Mouse (Mus musculus) testis, adult 2 months (tissue): ENCODE measurements at regions not wholly inside any gene's neighbourhood (a gene's known extent, or its start where the extent isn't known, plus 50 kb on each side); places are given as distances from the start of the nearest gene placed in this dataset.

Experiments used
- H3K27ac ChIP-seq: fragments of 200-500 bp; 2 replicates; pipeline ENCODE4 v1.5.1; 2012; ENCODE audit warnings: low read depth, low read length; ENCODE audit not compliant: control insufficient read depth, insufficient read depth
- H3K27me3 ChIP-seq: fragments of 200-500 bp; 2 replicates; pipeline ENCODE4 v1.6.1; 2012; ENCODE audit warnings: mild to moderate bottlenecking, low read length, moderate library complexity; ENCODE audit not compliant: control insufficient read depth, insufficient read depth
- H3K36me3 ChIP-seq: fragments of 200-500 bp; 2 replicates; pipeline ENCODE4 v1.6.1; 2012; ENCODE audit warnings: mild to moderate bottlenecking, low read length; ENCODE audit not compliant: control insufficient read depth, insufficient read depth
- H3K4me1 ChIP-seq: fragments of 200-500 bp; 2 replicates; pipeline ENCODE4 v1.6.1; 2012; ENCODE audit warnings: low read length; ENCODE audit not compliant: control insufficient read depth, insufficient read depth
- H3K4me3 ChIP-seq: fragments of 200-500 bp; 2 replicates; pipeline ENCODE4 v1.5.1; 2012; ENCODE audit warnings: low read depth, mild to moderate bottlenecking, low read length, moderate library complexity, mixed read lengths; ENCODE audit not compliant: control insufficient read depth
- CTCF ChIP-seq: fragments of 200-500 bp; IDR thresholded peaks from 2 replicates; pipeline ENCODE4 v1.5.1; 2012; ENCODE audit warnings: low read depth, mild to moderate bottlenecking, inconsistent platforms, low read length, moderate library complexity; ENCODE audit not compliant: control insufficient read depth, insufficient read depth, insufficient replicate concordance
- POLR2A ChIP-seq: fragments of 200-500 bp; IDR thresholded peaks from 2 replicates; pipeline ENCODE4 v1.6.1; 2012; ENCODE audit warnings: low read depth, mild to moderate bottlenecking, inconsistent platforms, low read length, moderate library complexity; ENCODE audit not compliant: control insufficient read depth

DNA sequence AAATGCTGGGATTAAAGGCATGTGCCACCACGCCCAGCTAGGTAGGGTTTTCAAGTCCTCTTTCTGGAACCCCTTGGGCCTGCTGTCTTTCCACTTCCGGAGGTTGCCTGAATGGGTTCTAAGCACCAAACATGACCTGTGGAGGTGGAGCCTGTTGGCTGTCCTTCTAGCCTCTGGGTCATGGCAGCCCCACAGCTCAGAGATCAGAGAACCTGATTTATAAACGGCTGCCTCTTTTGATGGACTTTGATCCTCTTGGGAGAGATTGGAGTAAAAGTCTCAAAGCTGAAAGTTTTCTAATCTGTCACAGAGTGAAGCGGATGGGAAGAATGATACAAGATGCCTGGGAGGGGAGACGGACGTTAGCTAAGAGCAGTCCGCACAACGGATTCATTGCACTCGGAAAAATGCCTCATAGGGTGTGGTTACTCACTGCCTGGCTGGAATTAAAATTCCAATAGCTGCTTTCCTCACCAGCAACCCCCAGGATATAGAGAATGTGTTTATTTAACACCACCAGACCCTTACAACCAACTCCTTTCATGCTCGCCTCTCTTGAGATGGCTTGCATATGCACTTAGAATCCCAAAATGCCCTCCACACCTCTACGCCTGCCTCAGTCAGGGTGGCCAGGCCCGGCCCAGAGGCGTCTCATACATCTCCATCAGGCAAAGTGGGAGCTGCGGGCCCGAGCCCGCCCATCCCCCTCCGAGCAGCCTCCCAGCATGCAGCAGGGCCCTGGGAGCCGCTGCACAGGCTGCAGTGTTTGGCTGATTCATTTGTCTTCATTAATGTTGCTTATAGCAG lies 122.4 kb upstream of the Arhgap5 start:
- peaks cover 3% of the 10 kb centered on the region for H3K4me1 ChIP-seq
- no peak for TF ChIP-seq POLR2A
- no peak for TF ChIP-seq CTCF
- H3K36me3 ChIP-seq: no peaks in the 10 kb centered on the region
- no peaks in the 10 kb centered on the region for H3K27me3 ChIP-seq
- no peak overlapping the region for H3K27ac ChIP-seq
- H3K4me3 ChIP-seq: no peak overlapping the region

DNA sequence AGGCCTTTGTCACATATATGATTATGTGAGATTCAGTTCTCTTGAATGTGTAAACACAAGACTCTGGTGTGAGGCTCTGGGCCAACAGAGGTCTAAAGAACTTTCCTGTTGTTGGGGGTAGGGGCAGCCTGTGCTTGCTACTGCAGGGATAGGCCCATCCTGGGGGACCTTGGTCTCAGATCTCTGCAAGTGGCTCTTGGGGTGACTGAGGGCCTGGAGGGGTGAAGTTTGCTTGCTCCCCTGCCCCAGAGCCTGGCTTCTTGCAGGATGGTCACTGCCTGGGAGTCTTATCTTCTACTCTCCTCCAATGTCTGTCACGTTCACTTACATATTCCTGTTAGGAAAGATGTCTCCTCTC lies 121.8 kb upstream of the Arhgap5 start:
- Histone ChIP-seq H3K36me3 (no peaks in the 10 kb centered on the region), H3K4me1 (peaks cover 3% of the 10 kb centered on the region), H3K4me3 (no peak overlapping the region), H3K27ac (no peak overlapping the region), H3K27me3 (no peaks in the 10 kb centered on the region)
- TF ChIP-seq CTCF: no peak
- TF ChIP-seq POLR2A: no peak

DNA sequence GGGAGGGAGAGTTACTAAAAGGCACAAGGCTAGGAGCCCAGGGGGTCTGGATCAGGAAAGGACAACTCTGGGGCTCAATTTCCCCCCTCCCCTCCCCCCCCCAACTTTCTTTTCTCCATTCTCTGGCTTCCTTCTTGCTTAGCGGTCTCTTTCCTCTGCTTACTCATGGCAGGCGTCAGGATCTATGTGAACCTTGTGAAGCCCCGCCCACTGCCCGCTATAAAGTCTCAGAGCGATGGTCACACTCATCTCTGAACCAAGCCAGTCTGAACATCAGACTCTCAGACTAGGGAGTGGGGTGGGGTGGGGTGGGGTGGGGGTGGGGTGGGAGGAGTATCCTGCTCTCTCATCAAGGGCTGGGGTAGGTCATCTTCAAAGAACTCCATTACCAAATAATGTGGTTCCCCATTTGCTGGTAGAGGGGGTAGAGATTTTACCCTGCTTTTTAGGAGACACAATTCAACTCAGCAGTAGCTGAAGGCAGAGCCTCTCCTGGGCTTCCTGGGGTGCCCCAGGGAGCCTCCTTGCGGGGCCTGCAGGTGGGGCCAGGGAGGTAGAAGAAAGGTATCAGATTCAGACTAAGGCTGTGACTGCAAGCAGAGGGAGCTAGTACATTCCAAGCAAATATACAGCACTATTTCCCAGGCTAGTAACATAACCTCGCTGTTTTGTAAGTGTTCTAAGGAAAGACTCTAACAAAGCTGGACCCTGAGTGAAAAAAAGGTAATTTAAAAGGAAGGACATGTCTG lies 120.8 kb upstream of the Arhgap5 start:
- no peak for TF ChIP-seq POLR2A
- no peak for TF ChIP-seq CTCF
- Histone ChIP-seq H3K4me1 (peaks cover 3% of the 10 kb centered on the region), H3K27ac (no peak overlapping the region), H3K27me3 (no peaks in the 10 kb centered on the region), H3K36me3 (no peaks in the 10 kb centered on the region), H3K4me3 (no peak overlapping the region)

DNA sequence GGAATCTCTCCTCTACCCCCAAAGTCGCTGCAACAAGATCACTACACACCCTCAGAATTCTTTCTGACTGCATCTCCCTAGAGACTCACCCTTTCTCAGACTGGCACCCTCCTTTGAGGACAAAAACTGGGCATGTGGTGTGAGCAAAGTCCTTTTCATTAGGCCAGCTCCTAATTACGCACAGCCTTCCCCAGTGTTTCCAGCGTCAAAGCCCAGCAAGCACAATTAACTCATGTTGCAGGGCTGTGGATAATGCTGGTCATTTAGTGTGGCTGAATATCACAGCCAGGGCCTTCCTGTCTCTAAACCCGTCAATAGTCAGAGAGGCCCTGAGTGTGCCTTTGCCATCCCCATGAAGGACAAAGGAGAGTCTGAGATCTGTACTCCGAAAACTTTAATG lies 114.2 kb upstream of the Arhgap5 start:
- H3K27ac ChIP-seq: no peak overlapping the region

DNA sequence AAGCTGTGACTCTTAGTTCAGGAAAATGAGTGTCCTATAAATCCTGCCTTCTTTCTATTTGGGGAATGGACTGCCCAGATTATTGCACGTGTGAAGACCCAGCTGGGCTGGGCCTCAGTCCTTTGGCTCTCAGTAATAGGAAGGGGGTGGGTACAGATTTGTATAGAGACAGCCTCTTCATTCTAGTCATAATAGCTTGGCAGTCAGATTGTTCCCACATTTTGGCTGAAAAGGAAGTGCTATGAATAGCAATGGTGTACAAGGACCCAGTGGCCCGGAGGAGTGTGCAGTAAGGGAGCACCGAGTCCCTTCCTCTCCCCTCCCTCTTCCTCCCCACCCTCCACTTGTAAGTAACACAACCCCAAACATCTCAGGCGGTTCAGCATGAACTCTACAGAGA lies 113.5 kb upstream of the Arhgap5 start:
- no peak overlapping the region for H3K27ac ChIP-seq

More for the DNA sequence above, 114.2 kb upstream of the Arhgap5 start:
- H3K4me3 ChIP-seq: no peak overlapping the region
- TF ChIP-seq CTCF: no peak
- TF ChIP-seq POLR2A: no peak
- no peaks in the 10 kb centered on the region for H3K36me3 ChIP-seq
- no peaks in the 10 kb centered on the region for H3K27me3 ChIP-seq
- H3K4me1 ChIP-seq: no peaks in the 10 kb centered on the region

DNA sequence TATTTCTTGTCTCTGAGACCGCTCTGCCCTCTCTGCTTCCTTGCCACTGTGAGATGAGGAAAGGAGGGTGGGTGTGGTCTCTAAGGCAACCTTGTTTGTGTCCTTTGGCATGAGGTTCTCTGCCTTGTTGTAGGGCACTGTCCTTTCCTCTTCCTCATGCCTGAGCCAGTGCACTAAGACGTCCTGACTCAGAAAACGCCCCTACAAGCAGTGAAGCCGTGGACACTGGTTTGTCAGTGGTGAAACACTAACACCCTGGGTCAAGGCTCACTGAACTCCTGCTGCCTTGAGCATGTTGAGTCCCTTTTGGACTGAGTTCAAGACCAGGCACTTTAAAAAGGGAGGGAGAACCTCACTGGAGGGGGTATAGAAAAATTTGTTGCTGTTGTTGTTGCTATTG lies 111.1 kb upstream of the Arhgap5 start:
- H3K4me1 ChIP-seq: no peaks in the 10 kb centered on the region
- H3K36me3 ChIP-seq: no peaks in the 10 kb centered on the region
- H3K27ac ChIP-seq: no peak overlapping the region
- no peak overlapping the region for H3K4me3 ChIP-seq
- H3K27me3 ChIP-seq: no peaks in the 10 kb centered on the region
- TF ChIP-seq POLR2A (no peak), CTCF (no peak)

More for the DNA sequence above, 113.5 kb upstream of the Arhgap5 start:
- H3K4me3 ChIP-seq: no peak overlapping the region
- no peaks in the 10 kb centered on the region for H3K27me3 ChIP-seq
- H3K36me3 ChIP-seq: no peaks in the 10 kb centered on the region
- no peaks in the 10 kb centered on the region for H3K4me1 ChIP-seq
- no peak for TF ChIP-seq POLR2A
- TF ChIP-seq CTCF: no peak

DNA sequence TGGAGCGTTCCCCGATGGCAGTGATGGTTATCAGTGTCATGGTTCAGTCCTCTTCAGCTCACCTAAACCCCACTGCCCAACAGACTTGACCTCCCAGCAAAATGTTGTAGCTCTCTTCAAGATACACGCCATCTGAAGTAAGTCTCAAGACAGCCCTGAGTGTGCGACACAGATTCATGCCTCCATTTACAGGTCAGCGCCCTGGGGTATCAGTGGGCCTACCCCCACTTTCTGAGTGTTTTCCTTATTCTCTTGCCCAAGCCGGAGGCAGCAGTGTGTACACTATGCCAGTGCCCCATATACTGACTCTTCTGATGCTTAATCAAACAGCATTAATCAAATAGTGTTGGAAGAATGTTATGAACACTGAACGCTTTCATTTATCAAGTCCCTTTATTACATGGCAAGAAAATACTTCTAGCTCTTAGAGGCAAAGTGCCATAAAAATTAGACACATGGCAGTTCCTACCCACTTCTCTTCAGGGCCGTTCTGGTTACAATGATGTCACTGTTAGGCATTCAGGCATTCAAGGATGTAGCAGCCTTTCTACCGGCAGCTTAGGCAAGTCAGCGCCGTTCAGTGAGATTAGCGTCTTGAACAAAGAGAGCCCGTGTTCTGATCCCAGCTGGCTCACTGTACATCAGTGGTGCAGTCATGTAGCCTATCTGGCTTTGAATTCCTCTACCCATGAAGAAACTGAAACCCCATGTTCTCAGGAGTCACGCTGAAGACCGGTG lies 109.6 kb upstream of the Arhgap5 start:
- Histone ChIP-seq H3K4me3 (no peak overlapping the region), H3K36me3 (no peaks in the 10 kb centered on the region), H3K27ac (no peak overlapping the region), H3K4me1 (no peaks in the 10 kb centered on the region), H3K27me3 (no peaks in the 10 kb centered on the region)
- TF ChIP-seq POLR2A (no peak), CTCF (no peak)
